Mouse (Mus musculus): ENCODE measurements at regions not wholly inside any gene's neighbourhood (a gene's known extent, or its start where the extent isn't known, plus 50 kb on each side); places are given as distances from the start of the nearest gene placed in this dataset.
"Not testable (repeated sequence)": the region's sequence is repeated elsewhere in the genome, so short reads cannot be mapped to it uniquely, and the experiment has no call there.

- Histone ChIP-seq H3K27ac (no peak overlapping the region), H3K36me3 (no peaks in the 10 kb centered on the region), H3K9ac (no peak overlapping the region), H3K9me3 (no peaks in the 10 kb centered on the region), H3K4me1 (no peaks in the 10 kb centered on the region), H3K4me3 (replicated peaks) (no peak overlapping the region), H3K4me2 (no peak overlapping the region), H3K27me3 (replicated peaks) (no peaks in the 10 kb centered on the region)
- 56% methylated on average over 3 of the region's 3 CpGs for WGBS
- no peak for ATAC-seq (ENCODE audit: insufficient read depth, low FRiP score, low read depth)
Observed at GRCm38 (mm10) chr17:26335551-26335950, 79.1 kb upstream of the Neurl1b start.

DNA sequence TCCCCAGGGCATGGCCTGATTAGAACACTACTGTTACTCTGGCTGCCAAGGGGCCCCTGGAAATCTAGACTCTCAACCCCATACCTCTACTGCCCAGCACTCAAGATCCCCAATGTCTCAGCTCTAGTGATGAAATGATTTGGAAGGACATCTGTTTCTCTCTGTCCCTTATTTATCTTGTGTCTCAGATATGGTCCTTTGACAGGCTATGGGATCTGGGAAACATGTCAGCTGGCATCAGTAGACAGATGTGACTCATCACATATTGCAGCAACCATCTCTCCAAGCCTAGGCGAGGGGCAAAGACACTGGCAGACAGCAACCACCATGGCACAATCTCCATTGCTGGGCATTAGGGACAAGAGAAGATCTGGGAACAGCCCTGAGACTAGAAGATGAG is 78.6 kb upstream of the Neurl1b start:
- Histone ChIP-seq H3K4me3 (replicated peaks) (no peak overlapping the region), H3K9ac (no peak overlapping the region), H3K4me2 (no peak overlapping the region), H3K4me1 (no peaks in the 10 kb centered on the region), H3K36me3 (no peaks in the 10 kb centered on the region), H3K9me3 (no peaks in the 10 kb centered on the region), H3K27ac (no peak overlapping the region), H3K27me3 (replicated peaks) (no peaks in the 10 kb centered on the region)
- WGBS, result 81% methylated on average over 1 of the region's 1 CpGs
- no peak for ATAC-seq (ENCODE audit: insufficient read depth, low FRiP score, low read depth)

DNA sequence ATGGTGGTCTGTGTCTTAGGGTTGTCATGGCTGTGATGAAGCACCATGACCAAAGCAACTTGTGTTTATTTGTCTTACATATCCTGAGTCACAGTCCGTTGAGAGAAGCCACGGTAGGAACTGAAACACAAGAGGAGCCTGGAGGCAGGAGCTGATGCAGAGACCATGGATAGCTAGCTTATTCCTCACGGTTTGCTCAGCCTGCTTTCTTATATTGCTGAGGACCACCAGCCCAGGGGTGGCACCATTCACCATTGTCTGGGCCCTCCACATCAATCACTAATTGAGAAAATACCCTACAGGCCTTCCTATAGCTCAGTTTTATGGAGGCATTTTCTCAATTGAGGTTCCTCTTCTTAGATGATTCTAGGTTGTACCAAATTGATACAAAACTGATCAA is 77.5 kb upstream of the Neurl1b start:
- Histone ChIP-seq H3K9ac (no peak overlapping the region), H3K36me3 (no peaks in the 10 kb centered on the region)
- 79% methylated on average over 3 of the region's 3 CpGs for WGBS

GRCm38 (mm10) chr17:26345436-26345835 is 69.2 kb upstream of the Neurl1b start:
- 76% methylated on average over 7 of the region's 7 CpGs for WGBS
- not testable (repeated sequence) for H3K4me3 ChIP-seq (replicated peaks); H3K4me1 ChIP-seq; ATAC-seq (ENCODE audit: insufficient read depth, low FRiP score, low read depth); H3K9me3 ChIP-seq; H3K36me3 ChIP-seq; H3K27me3 ChIP-seq (replicated peaks); H3K27ac ChIP-seq; H3K4me2 ChIP-seq; H3K9ac ChIP-seq

More for the DNA sequence above, 77.5 kb upstream of the Neurl1b start:
- no peak overlapping the region for H3K27ac ChIP-seq
- H3K27me3 ChIP-seq (replicated peaks), result no peaks in the 10 kb centered on the region
- H3K4me2 ChIP-seq, result no peak overlapping the region
- ATAC-seq (ENCODE audit: insufficient read depth, low FRiP score, low read depth), result no peak
- no peak overlapping the region for H3K4me3 ChIP-seq (replicated peaks)
- H3K4me1 ChIP-seq, result no peaks in the 10 kb centered on the region
- no peaks in the 10 kb centered on the region for H3K9me3 ChIP-seq

DNA sequence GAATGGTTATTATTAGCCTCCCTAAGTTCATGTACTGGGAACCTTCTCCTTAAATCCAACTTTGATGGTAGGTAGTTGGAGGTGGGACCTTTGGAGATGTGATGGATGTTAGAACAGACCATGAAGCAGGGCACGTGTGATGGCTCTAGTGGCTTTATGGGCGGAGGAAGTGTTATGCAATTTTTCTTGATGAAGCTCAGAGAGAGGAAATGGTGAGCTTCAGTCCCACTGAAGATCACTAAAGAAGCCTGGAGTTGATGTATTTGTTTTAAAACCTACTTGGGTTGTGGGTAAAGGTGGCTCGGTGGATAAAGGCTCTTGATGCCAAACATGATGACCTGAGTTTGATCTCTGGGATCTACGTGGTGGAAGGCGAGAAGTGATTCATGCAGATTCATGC is 66.5 kb upstream of the Neurl1b start:
- Histone ChIP-seq H3K4me1 (0 out of 2 replicates have a peak, but pooled peaks cover 2% of the 10 kb centered on the region), H3K9me3 (no peaks in the 10 kb centered on the region), H3K27ac (no peak overlapping the region), H3K4me3 (replicated peaks) (no peak overlapping the region), H3K27me3 (replicated peaks) (no peaks in the 10 kb centered on the region), H3K36me3 (no peaks in the 10 kb centered on the region), H3K9ac (no peak overlapping the region), H3K4me2 (no peak overlapping the region)
- WGBS, result 78% methylated on average over 5 of the region's 5 CpGs
- ATAC-seq (ENCODE audit: insufficient read depth, low FRiP score, low read depth), result no peak

DNA sequence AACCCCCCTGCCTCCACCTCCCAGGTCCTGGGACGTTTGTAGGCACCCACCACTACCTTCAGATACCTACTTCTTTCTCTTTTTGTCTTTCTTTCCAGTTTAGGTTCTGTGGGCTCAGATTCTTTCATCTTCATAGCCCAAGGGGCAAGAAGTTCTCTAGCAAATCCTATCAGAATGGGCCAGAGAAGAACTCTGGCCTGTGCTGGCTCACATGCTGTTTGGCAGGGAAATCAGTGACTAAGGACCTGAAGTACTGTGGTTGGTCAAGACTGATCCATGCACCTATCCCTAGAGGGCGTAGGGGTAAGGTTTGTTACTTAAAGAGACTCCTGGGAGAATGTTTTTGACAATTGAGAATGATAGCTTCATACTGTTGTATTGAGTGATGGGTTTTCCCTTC is 64.9 kb upstream of the Neurl1b start:
- Histone ChIP-seq H3K4me2 (no peak overlapping the region), H3K36me3 (no peaks in the 10 kb centered on the region), H3K4me3 (replicated peaks) (no peak overlapping the region), H3K4me1 (0 out of 2 replicates have a peak, but pooled peaks cover 2% of the 10 kb centered on the region), H3K9me3 (no peaks in the 10 kb centered on the region), H3K27me3 (replicated peaks) (no peaks in the 10 kb centered on the region), H3K9ac (no peak overlapping the region), H3K27ac (no peak overlapping the region)
- 54% methylated on average over 2 of the region's 2 CpGs for WGBS
- no peak for ATAC-seq (ENCODE audit: insufficient read depth, low FRiP score, low read depth)

- H3K36me3 ChIP-seq, result no peaks in the 10 kb centered on the region
- no peak for ATAC-seq (ENCODE audit: insufficient read depth, low FRiP score, low read depth)
- H3K4me2 ChIP-seq, result no peak overlapping the region
- no peaks in the 10 kb centered on the region for H3K27me3 ChIP-seq (replicated peaks)
- no peak overlapping the region for H3K4me3 ChIP-seq (replicated peaks)
- H3K4me1 ChIP-seq, result 0 out of 2 replicates have a peak, but pooled peaks cover 2% of the 10 kb centered on the region
- H3K9me3 ChIP-seq, result no peaks in the 10 kb centered on the region
- WGBS, result 60% methylated on average over 5 of the region's 5 CpGs
- H3K27ac ChIP-seq, result no peak overlapping the region
- no peak overlapping the region for H3K9ac ChIP-seq
Observed at GRCm38 (mm10) chr17:26350216-26350615, 64.4 kb upstream of the Neurl1b start.

GRCm38 (mm10) chr17:26351991-26352390 is 62.6 kb upstream of the Neurl1b start:
- WGBS, result 85% methylated on average over 7 of the region's 7 CpGs
- 0 out of 2 replicates have a peak, but pooled peaks cover 2% of the 10 kb centered on the region for H3K4me1 ChIP-seq
- H3K9me3 ChIP-seq, result no peaks in the 10 kb centered on the region
- no peaks in the 10 kb centered on the region for H3K36me3 ChIP-seq
- no peak overlapping the region for H3K9ac ChIP-seq
- H3K27ac ChIP-seq, result no peak overlapping the region
- H3K27me3 ChIP-seq (replicated peaks), result no peaks in the 10 kb centered on the region
- no peak overlapping the region for H3K4me2 ChIP-seq
- ATAC-seq (ENCODE audit: insufficient read depth, low FRiP score, low read depth), result no peak
- no peak overlapping the region for H3K4me3 ChIP-seq (replicated peaks)

DNA sequence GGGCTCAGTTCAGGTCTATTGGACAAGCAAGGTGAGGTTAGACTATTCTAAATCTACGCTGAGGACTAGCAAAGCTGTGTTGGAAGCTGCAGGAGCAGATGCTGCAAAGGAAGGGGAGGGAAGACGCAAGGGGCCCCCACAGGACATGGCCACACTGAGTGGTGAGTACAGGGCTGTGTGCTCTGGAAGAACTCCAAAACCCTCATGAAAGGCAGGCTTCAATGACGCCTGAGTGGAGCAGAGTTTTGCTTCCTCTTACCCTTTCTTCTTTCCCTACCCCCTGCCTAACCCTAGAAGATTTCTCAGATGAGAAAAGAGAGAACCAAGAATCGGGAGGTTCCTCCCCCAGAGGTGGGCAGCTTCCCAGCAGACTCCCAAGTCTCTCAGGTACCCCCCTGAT is 61.9 kb upstream of the Neurl1b start:
- Histone ChIP-seq H3K9ac (no peak overlapping the region), H3K9me3 (no peaks in the 10 kb centered on the region), H3K27ac (no peak overlapping the region), H3K4me3 (replicated peaks) (no peak overlapping the region), H3K4me2 (no peak overlapping the region), H3K27me3 (replicated peaks) (no peaks in the 10 kb centered on the region), H3K36me3 (no peaks in the 10 kb centered on the region), H3K4me1 (peaks cover 8% of the 10 kb centered on the region; the same call in 1 of the 2 replicates)
- 51% methylated on average over 4 of the region's 4 CpGs for WGBS
- ATAC-seq (ENCODE audit: insufficient read depth, low FRiP score, low read depth), result no peak

DNA sequence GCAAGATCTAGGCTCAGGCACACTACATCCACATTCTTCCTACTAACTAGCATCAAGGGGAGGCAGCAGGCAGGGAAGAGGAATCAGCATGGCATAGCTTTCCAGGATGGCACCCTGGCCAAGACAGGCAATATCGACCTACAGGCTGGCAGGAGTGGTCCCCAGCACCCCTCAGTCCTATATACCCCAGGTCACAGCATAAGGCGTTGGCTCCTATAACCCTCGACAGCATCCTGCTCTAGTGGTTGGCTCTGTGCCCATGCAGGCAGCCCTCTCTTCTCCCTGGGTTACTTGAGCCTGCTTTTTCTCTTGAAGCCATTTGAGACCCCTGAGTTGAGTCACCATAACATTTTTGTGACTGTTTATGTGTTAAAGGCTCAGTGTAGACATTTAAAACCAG is 60.2 kb upstream of the Neurl1b start:
- Histone ChIP-seq H3K36me3 (no peaks in the 10 kb centered on the region), H3K4me3 (replicated peaks) (no peak overlapping the region), H3K9me3 (no peaks in the 10 kb centered on the region), H3K27me3 (replicated peaks) (no peaks in the 10 kb centered on the region), H3K4me1 (peaks cover 12% of the 10 kb centered on the region; the same call in 1 of the 2 replicates), H3K9ac (no peak overlapping the region), H3K4me2 (no peak overlapping the region), H3K27ac (no peak overlapping the region)
- no peak for ATAC-seq (ENCODE audit: insufficient read depth, low FRiP score, low read depth)
- WGBS, result 49% methylated on average over 3 of the region's 3 CpGs

DNA sequence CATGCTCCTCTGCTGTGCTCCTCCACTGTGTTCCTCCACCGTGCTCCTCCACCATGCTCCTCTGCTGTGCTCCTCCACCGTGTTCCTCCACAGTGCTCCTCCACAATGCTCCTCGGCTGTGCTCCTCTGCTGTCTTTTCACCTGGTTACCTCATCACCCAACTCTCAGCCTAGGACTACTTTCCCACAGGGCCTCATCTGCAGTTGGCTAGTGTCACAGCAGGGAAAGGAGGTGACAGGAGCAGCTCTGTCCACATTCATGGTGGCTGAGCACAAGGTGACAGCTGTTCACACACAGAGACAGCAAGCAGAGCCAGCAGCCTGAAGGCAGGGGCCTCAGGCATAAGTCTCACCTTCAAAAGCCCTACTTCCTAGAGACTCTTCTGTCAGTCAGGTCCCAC is 59.3 kb upstream of the Neurl1b start:
- Histone ChIP-seq H3K9ac (no peak overlapping the region), H3K9me3 (no peaks in the 10 kb centered on the region), H3K4me3 (replicated peaks) (no peak overlapping the region), H3K27me3 (replicated peaks) (no peaks in the 10 kb centered on the region), H3K36me3 (no peaks in the 10 kb centered on the region), H3K27ac (no peak overlapping the region), H3K4me2 (no peak overlapping the region), H3K4me1 (peaks cover 17% of the 10 kb centered on the region; the same call in 1 of the 2 replicates)
- ATAC-seq (ENCODE audit: insufficient read depth, low FRiP score, low read depth), result no peak
- 72% methylated on average over 3 of the region's 3 CpGs for WGBS

DNA sequence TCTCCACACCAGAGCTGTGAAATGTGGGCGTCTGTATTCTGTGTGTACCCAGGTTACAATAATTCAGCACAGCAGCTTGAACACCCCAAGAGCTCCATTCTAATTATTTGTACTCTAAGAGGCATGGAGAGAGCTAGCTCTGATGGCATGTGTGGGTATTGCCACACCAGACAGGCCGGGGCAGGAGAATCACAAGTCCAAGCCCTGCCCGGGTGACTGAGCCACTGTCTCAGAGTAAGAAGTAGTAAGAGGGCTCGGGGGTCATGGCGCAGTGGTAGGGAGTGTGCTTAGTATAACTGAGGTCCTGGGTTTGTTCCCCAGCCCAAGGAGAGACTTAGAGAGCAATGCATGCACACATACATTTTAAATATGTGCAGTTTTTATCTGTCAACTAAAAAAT is 57.7 kb upstream of the Neurl1b start:
- H3K4me2 ChIP-seq, result no peak overlapping the region
- 70% methylated on average over 5 of the region's 5 CpGs for WGBS
- H3K27ac ChIP-seq, result no peak overlapping the region
- no peaks in the 10 kb centered on the region for H3K9me3 ChIP-seq
- no peaks in the 10 kb centered on the region for H3K27me3 ChIP-seq (replicated peaks)
- H3K4me1 ChIP-seq, result peaks cover 32% of the 10 kb centered on the region
- H3K4me3 ChIP-seq (replicated peaks), result no peak overlapping the region
- no peaks in the 10 kb centered on the region for H3K36me3 ChIP-seq
- ATAC-seq (ENCODE audit: insufficient read depth, low FRiP score, low read depth), result no peak
- no peak overlapping the region for H3K9ac ChIP-seq

- 27% methylated on average over 4 of the region's 4 CpGs for whole genome bisulfite sequencing
- Histone ChIP-seq H3K4me1 (peaks cover 35% of the 10 kb centered on the region), H3K4me2 (no peak overlapping the region), H3K4me3 (replicated peaks) (no peak overlapping the region), H3K27me3 (replicated peaks) (no peaks in the 10 kb centered on the region), H3K9me3 (no peaks in the 10 kb centered on the region), H3K9ac (no peak overlapping the region), H3K36me3 (no peaks in the 10 kb centered on the region), H3K27ac (peak overlapping the region; percentile 16; the same call in 1 of the 2 replicates)
- peak; percentile 77 for ATAC-seq (ENCODE audit: insufficient read depth, low FRiP score, low read depth)
Observed at GRCm38 (mm10) chr17:26357784-26358183, 56.8 kb upstream of the Neurl1b start.
